Mouse (Mus musculus): ENCODE results near the gene Foxl1. TPM values are rescaled to one million over a fixed set of nuclear protein-coding genes. Genes with fewer than 3 reads are reported as not detected.

The Foxl1 gene
- polyA plus RNA-seq, 1 experiment, result 0.07 TPM

GRCm38 (mm10) chr8:121093496-121093895 is 34.2 kb upstream of the Foxl1 start:
- no peak for DNase-seq (ENCODE audit: low read depth)

DNA sequence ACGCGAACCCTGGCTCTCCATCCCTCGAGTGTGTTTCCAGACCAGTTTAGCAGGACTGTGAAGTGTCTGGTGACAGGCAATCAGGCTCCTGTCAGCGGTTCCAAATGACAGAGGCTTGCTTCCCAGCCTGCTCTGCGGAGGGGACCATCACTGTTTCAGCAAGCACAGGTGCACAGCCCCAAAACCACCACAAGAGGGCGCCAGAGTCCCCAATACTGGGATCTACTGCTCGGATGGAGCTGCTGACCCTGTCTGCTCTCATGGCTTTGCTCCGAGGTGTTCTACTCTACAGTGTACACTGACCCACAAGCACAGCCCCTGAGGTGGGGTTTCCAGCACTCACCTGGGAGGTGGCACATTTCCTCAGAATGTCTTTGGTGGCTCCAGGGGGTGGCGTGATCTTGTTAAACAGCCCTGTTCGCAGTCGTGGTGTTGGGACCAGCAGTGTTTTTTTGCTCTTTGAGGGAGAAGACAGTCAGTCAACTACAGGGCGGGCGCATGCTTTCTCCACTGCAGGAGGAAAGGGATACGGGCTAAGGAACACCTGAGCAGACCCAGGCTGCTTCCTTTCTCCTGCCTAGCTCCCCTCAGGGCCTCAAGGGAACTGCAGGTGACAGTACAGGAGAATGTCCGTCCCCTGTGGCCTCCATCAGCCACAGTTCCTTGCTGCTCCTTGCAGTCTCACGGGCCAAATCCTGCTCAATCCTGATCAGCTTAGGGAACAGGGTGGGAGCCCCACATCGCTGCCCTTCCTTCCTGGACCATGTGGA is 23.5 kb upstream of the Foxl1 start:
- DNase-seq (ENCODE audit: low read depth), result no peak

DNA sequence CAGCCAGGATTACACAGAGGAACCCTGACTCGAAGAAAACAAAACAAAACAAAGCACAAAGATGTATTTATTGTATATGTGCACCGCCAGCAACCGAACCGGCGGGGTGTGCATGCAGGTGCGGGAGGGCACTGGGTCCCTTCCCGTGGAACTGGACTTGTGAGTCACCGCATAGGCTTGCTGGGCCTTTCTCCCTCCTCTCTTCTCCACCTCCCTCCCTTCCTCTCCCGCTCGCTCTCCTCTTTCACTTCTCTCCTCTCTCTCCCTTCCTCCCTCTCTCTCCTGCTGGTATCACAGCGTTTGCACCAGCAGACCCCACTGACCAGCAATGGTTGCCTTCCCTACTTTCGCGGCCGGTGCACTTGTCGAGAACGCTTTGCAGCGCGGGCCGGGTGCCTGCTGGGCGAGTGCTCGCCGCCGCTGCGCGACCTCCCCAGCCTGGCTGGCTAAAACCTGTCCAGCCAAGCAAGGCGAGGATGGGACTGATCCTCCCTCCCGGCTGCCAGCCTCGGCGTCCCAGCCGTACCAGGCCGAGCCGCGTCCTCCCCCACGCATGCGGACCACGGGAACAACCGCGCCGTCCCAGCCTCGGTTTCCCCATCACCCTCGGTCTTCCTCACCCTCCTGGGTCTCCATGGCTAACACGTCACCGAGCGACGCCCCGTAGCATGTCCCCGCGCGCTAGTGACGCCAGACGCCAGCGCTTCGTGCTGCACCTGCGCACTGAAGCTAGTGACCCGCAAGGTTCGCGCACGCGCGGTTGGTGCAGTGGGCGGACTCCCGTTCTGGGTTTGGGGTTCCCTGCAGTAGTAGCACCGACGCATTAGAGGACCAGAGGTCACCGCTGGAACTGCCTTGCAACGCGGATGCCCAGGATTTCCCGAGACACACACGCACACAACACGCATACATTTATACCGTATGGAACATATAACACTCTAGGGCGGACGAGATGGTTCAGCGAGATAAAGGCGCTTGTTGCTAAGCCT is 19.8 kb upstream of the Foxl1 start, which contains the start of gene Mthfsd:
Gene Mthfsd, minus strand, starts transcription at position 725 of the 989 bp plus-strand sequence.
- peak; percentile 66 for DNase-seq (ENCODE audit: low read depth)

DNA sequence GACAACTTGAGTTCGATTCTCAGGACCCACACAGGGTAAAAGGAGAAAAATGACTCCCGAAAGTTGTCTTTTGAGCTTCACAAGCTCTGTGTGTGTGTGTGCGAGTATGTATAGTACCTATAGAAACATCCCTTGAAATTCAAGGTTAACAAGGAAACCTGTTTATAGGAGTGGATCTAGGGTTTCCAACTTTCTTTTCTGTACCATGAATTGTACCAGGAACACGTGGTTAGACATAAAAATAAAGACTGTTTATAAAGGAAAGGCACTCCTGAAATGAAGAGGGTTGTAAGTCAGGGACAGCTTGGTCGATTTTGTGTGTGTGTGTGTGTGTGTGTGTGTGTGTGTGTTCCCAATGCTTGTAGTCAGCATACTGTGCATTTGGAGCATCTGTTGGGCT is 19.1 kb upstream of the Foxl1 start:
- DNase-seq (ENCODE audit: low read depth), result no peak

GRCm38 (mm10) chr8:121111145-121111907 is 16.4 kb upstream of the Foxl1 start:
- no peak for DNase-seq (ENCODE audit: low read depth)

GRCm38 (mm10) chr8:121113261-121113660 is 14.5 kb upstream of the Foxl1 start:
- peak; percentile 31 for DNase-seq (ENCODE audit: low read depth)

DNA sequence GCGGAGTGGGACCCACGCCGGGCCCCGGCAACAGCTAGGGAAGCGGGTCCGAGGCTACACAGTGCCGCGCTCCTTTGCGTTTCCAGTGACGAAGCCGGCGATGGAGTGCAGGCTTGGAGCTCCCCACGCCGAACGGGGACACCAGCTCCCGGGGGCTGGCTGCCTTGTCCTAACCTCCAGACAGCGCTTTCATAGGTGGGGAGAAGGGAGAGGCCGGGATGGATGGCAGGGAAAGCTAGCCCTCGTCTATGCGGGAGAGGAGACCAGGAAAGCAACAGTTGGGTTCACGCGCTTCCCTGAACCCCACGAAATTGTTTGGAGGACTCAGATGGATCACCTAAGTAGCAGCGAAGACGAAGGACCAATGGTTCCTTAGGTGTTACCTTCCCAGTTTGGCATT is 12.6 kb upstream of the Foxl1 start:
- DNase-seq (ENCODE audit: low read depth), result no peak

- no peak for DNase-seq (ENCODE audit: low read depth)
Measured at GRCm38 (mm10) chr8:121115948-121116347, 11.8 kb upstream of the Foxl1 start, which contains the start of gene Foxc2. Gene Foxc2, plus strand, starts transcription at chr8:121116171.

- no peak for DNase-seq (ENCODE audit: low read depth)
Measured at GRCm38 (mm10) chr8:121116591-121117185, 11.1 kb upstream of the Foxl1 start.

- no peak for DNase-seq (ENCODE audit: low read depth)
Measured at GRCm38 (mm10) chr8:121117186-121117651, 10.5 kb upstream of the Foxl1 start.

GRCm38 (mm10) chr8:121117906-121118305 is 9.8 kb upstream of the Foxl1 start:
- no peak for DNase-seq (ENCODE audit: low read depth)

DNA sequence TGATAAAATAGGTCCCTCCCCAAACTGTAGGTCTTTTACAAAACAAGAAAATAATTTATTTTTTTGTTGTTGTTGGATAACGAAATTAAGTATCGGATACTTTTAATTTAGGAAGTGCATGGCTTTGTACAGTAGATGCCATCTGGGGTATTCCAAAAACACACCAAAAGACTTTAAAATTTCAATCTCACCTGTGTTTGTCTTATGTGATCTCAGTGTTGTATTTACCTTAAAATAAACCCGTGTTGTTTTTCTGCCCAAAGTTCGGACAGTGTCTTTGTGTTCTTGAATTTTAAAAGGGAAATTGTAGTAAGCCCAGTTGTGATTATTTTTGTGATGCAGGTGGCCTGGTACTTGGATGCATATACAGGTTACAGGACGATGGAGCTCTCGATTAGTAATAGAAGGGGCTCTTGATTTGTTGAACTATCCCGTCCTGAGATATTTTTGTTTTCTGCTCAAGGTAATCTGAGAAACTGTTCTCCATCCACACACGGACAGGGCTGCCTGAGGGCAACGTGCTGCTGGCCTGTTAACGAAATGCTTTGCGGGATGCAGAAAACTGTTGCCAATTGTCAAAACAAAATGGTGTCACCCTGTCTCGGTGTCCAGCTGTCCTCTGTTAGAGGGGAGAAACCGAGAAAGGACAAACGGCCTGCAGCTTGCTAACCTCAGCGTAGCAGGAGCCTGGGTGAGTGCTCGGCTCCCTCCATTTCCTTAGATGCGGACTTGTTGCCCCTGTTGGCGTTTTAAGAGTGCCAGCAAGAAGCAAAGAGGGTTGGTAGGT is 8.9 kb upstream of the Foxl1 start:
- no peak for DNase-seq (ENCODE audit: low read depth)

- DNase-seq (ENCODE audit: low read depth), result no peak
Measured at GRCm38 (mm10) chr8:121119635-121120455, 7.9 kb upstream of the Foxl1 start.

- DNase-seq (ENCODE audit: low read depth), result no peak
Measured at GRCm38 (mm10) chr8:121120456-121121419, 7.0 kb upstream of the Foxl1 start.

GRCm38 (mm10) chr8:121121704-121122103 is 6.0 kb upstream of the Foxl1 start:
- no peak for DNase-seq (ENCODE audit: low read depth)

DNA sequence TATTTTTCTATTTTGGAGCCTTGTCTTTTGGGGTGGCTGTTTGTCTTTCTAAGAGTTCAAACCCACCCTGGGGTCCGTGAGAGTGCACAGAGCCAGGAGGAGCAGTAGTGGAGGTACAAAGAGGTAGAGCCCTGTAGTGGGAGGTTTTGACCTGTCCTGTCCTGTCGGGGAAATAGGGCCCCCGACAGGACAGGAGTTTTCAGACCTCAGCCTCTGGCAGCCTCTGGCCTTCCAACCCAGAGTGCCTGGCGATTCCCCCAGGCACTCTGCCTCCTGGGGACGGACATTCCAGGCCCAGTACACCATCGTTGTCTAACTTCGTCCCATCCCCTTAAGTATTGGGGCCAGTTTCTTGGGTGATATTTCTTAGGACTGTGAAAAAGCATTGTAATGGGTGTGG is 5.4 kb upstream of the Foxl1 start:
- no peak for DNase-seq (ENCODE audit: low read depth)

GRCm38 (mm10) chr8:121123113-121123512 is 4.6 kb upstream of the Foxl1 start:
- DNase-seq (ENCODE audit: low read depth), result no peak

DNA sequence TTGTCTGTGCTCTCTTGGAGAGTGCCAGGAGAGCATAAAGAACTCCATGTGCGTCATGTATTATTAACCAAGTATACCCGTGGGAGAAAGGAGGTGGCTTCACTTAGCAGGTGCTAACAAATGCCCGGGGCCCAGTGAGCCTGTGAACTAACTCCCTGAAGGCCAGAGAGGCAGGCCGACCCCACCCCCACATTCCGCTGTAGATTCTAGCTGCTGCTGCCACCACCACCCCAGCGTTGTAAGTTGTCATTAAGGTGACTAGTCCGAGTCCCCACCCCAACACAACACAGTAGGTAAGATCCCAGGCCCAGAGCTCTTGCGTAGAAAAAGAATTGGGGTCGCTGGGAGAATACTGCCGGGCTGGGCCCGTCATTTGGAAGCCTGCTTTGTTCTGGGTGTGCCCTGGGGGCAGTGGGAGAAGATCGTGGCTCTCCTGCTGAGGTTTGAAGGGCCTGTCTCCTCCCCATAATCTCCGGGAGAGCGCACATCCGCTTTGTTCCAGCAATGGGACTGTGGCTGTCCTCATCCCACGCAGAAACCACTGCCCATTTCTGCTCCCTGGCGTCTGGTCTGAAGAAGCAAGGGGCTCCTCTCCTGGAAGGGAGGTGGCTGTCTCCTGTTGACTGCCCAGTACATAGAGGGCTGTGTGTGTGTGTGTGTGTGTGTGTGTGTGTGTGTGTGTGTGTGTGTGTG is 3.0 kb upstream of the Foxl1 start:
- DNase-seq (ENCODE audit: low read depth), result no peak
